Mouse (Mus musculus): ENCODE measurements around the gene Masp2.
A peak's percentile ranks its signal among the peaks of the same experiment; 100 is the strongest.

Gene Masp2

GRCm38 (mm10) chr4:148602357-148603120, at the start of gene Masp2:
Gene Masp2 (plus strand): TSS chr4:148602554.
- DNase-seq = no peak

- no peak for DNase-seq
These were observed 44.6 kb upstream of the Masp2 start for GRCm38 (mm10) chr4:148557766-148558165.

GRCm38 (mm10) chr4:148558297-148559000, 43.9 kb upstream of the Masp2 start, which contains the start of gene Exosc10:
Gene Exosc10 (plus strand): TSS chr4:148558429.
- DNase-seq = peak; percentile 89 to 90

GRCm38 (mm10) chr4:148562676-148563075, 39.7 kb upstream of the Masp2 start:
- no peak for DNase-seq

- DNase-seq = no peak
These were observed 38.8 kb upstream of the Masp2 start for GRCm38 (mm10) chr4:148563595-148563994.

GRCm38 (mm10) chr4:148570138-148570537, 32.2 kb upstream of the Masp2 start:
- DNase-seq = no peak

- DNase-seq = no peak
These were observed 31.6 kb upstream of the Masp2 start for GRCm38 (mm10) chr4:148570693-148571295.

- no peak for DNase-seq
These were observed 29.1 kb upstream of the Masp2 start for GRCm38 (mm10) chr4:148573222-148573621.

- DNase-seq = no peak
These were observed 21.6 kb upstream of the Masp2 start for GRCm38 (mm10) chr4:148580765-148581164.

- DNase-seq = no peak
These were observed 20.9 kb upstream of the Masp2 start for GRCm38 (mm10) chr4:148581422-148581821.

- peak; percentile 13 to 17 for DNase-seq
These were observed 19.1 kb upstream of the Masp2 start for GRCm38 (mm10) chr4:148583257-148583656.

- no peak for DNase-seq
These were observed 15.7 kb upstream of the Masp2 start for GRCm38 (mm10) chr4:148586648-148587047.

GRCm38 (mm10) chr4:148588793-148589192, 13.6 kb upstream of the Masp2 start:
- no peak for DNase-seq

GRCm38 (mm10) chr4:148589565-148589964, 12.8 kb upstream of the Masp2 start:
- no peak for DNase-seq

GRCm38 (mm10) chr4:148590421-148591170, 11.8 kb upstream of the Masp2 start:
- no peak for DNase-seq

- DNase-seq = peak; percentile 94 to 95
These were observed 11.2 kb upstream of the Masp2 start, which contains the start of gene Srm for GRCm38 (mm10) chr4:148591171-148591630. Gene Srm (plus strand): TSS chr4:148591503.

GRCm38 (mm10) chr4:148591637-148592380, 10.5 kb upstream of the Masp2 start:
- DNase-seq = peak in 1 of 2 experiments; percentile 24

- DNase-seq = no peak
These were observed 8.4 kb upstream of the Masp2 start for GRCm38 (mm10) chr4:148593996-148594395.

- no peak for DNase-seq
These were observed 6.4 kb upstream of the Masp2 start for GRCm38 (mm10) chr4:148595916-148596315.

GRCm38 (mm10) chr4:148596731-148597130, 5.6 kb upstream of the Masp2 start:
- no peak for DNase-seq

GRCm38 (mm10) chr4:148598826-148599225, 3.5 kb upstream of the Masp2 start:
- DNase-seq = no peak

- DNase-seq = no peak
These were observed 2.0 kb upstream of the Masp2 start for GRCm38 (mm10) chr4:148600316-148600715.

Measured in B cell, adult 2 months (primary cell).